Mouse (Mus musculus): Measurements from ENCODE around the gene Loxl1. TPM values are rescaled to one million over a fixed set of nuclear protein-coding genes. Genes with fewer than 3 reads are reported as not detected.

Gene Loxl1
- polyA plus RNA-seq, 1 experiment: 16.2 TPM

GRCm38 (mm10) chr9:58314682-58315360 is 1.8 kb upstream of the Loxl1 start:
- DNase-seq (ENCODE audit: low read depth, low spot score): no peak
- 48% methylated on average over 5 of the region's 5 CpGs for WGBS

GRCm38 (mm10) chr9:58312196-58312943 is 616 bp downstream of the Loxl1 start:
- 2% methylated on average over 72 of the region's 72 CpGs for WGBS
- DNase-seq (ENCODE audit: low read depth, low spot score): no peak

- DNase-seq (ENCODE audit: low read depth, low spot score): no peak
Observed at GRCm38 (mm10) chr9:58311191-58311910, 1.6 kb downstream of the Loxl1 start.

GRCm38 (mm10) chr9:58310043-58310660 is 2.8 kb downstream of the Loxl1 start:
- 68% methylated on average over 14 of the region's 14 CpGs for WGBS
- no peak for DNase-seq (ENCODE audit: low read depth, low spot score)

More at GRCm38 (mm10) chr9:58311191-58311910, 1.6 kb downstream of the Loxl1 start:
- 61% methylated on average over 33 of the region's 33 CpGs for WGBS

- no peak for DNase-seq (ENCODE audit: low read depth, low spot score)
- WGBS: 39% methylated on average over 6 of the region's 6 CpGs
Observed at GRCm38 (mm10) chr9:58308395-58308794, 4.6 kb downstream of the Loxl1 start.

- WGBS: 39% methylated on average over 6 of the region's 6 CpGs
- DNase-seq (ENCODE audit: low read depth, low spot score): no peak
Observed at GRCm38 (mm10) chr9:58305686-58306085, 7.3 kb downstream of the Loxl1 start.

GRCm38 (mm10) chr9:58303599-58304271 is 9.3 kb downstream of the Loxl1 start:
- DNase-seq (ENCODE audit: low read depth, low spot score): no peak
- WGBS: 56% methylated on average over 8 of the region's 8 CpGs

- 53% methylated on average over 5 of the region's 5 CpGs for WGBS
Observed at GRCm38 (mm10) chr9:58303115-58303514, 9.9 kb downstream of the Loxl1 start.

GRCm38 (mm10) chr9:58299356-58299799 is 13.6 kb downstream of the Loxl1 start:
- no peak for DNase-seq (ENCODE audit: low read depth, low spot score)
- 46% methylated on average over 2 of the region's 2 CpGs for WGBS

More at GRCm38 (mm10) chr9:58303115-58303514, 9.9 kb downstream of the Loxl1 start:
- no peak for DNase-seq (ENCODE audit: low read depth, low spot score)

- DNase-seq (ENCODE audit: low read depth, low spot score): no peak
- WGBS: 68% methylated on average over 4 of the region's 4 CpGs
Observed at GRCm38 (mm10) chr9:58297961-58298477, 15.0 kb downstream of the Loxl1 start.

GRCm38 (mm10) chr9:58297065-58297464 is 15.9 kb downstream of the Loxl1 start:
- WGBS: 62% methylated on average over 6 of the region's 6 CpGs
- no peak for DNase-seq (ENCODE audit: low read depth, low spot score)

- DNase-seq (ENCODE audit: low read depth, low spot score): no peak
- WGBS: 54% methylated on average over 9 of the region's 9 CpGs
Observed at GRCm38 (mm10) chr9:58295766-58296361, 17.1 kb downstream of the Loxl1 start.

GRCm38 (mm10) chr9:58295345-58295744 is 17.6 kb downstream of the Loxl1 start:
- 77% methylated on average over 3 of the region's 3 CpGs for WGBS

GRCm38 (mm10) chr9:58294527-58294926 is 18.5 kb downstream of the Loxl1 start:
- 36% methylated on average over 7 of the region's 7 CpGs for WGBS
- no peak for DNase-seq (ENCODE audit: low read depth, low spot score)

More at GRCm38 (mm10) chr9:58295345-58295744, 17.6 kb downstream of the Loxl1 start:
- no peak for DNase-seq (ENCODE audit: low read depth, low spot score)

- no peak for DNase-seq (ENCODE audit: low read depth, low spot score)
- WGBS: 38% methylated on average over 2 of the region's 2 CpGs
Observed at GRCm38 (mm10) chr9:58289901-58290300, 23.1 kb downstream of the Loxl1 start.

GRCm38 (mm10) chr9:58289090-58289489 is 23.9 kb downstream of the Loxl1 start:
- 86% methylated on average over 1 of the region's 1 CpGs for WGBS
- no peak for DNase-seq (ENCODE audit: low read depth, low spot score)

GRCm38 (mm10) chr9:58283431-58283830 is 29.6 kb downstream of the Loxl1 start:
- WGBS: 15% methylated on average over 7 of the region's 7 CpGs

GRCm38 (mm10) chr9:58281597-58281996 is 31.4 kb downstream of the Loxl1 start:
- WGBS: 55% methylated on average over 3 of the region's 3 CpGs
- DNase-seq (ENCODE audit: low read depth, low spot score): no peak

More at GRCm38 (mm10) chr9:58283431-58283830, 29.6 kb downstream of the Loxl1 start:
- no peak for DNase-seq (ENCODE audit: low read depth, low spot score)

Data from large intestine, adult 2 months (tissue).